Mouse (Mus musculus) embryonic stem cell, embryonic (primary cell): ENCODE measurements around the gene Kcnq1.

Experiments used
- CTCF ChIA-PET, 4 experiments: fragments of 300-600 bp in 2 of 4; fragments of 350-600 bp in 2 of 4; sonication (Branson Sonifier 250); formaldehyde crosslinking; loops; one replicate each; lab custom pipeline; 2022; ENCODE audit warnings: inconsistent platforms in 2 of 4; lab: Charles Lee
- POLR2A ChIA-PET, 4 experiments: fragments of 300-600 bp in 2 of 4; fragments of 350-600 bp in 2 of 4; sonication (Branson Sonifier 250); formaldehyde crosslinking; loops; one replicate each; lab custom pipeline; 2022; ENCODE audit warnings: antibody characterized with exemption in 4 of 4, inconsistent platforms in 1 of 4; lab: Charles Lee

The Kcnq1 gene

DNA sequence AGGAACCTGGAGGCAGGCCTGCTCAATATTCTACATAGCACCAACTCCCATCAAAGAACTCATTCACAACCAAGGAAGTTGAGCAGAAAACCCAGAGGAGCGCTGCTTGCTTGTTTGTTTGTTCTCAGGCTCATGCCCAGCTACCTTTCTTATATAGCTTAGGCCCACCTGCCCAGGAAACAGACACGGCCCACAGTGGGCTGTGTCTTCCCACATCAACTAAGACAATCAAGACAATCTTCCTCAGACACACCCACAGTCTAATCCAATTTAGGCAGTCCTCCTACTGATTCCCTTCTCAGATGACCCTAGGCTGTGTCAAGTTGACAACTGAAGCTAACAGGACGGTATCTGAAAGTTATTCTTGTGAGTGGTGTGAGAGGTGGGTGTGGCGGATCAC, at the start of gene Kcnq1:
Gene Kcnq1, plus strand, starts transcription at position 301 of the 400 bp plus-strand sequence.
- CTCF ChIA-PET = interaction anchor here (0.7 to 2.3 kb wide), 10 partner anchors 11 to 360 kb away, joined by 3 to 6 read pairs (median 4); partner anchors contain the start of gene Trpm5 (in 2 of the 4)
- POLR2A ChIA-PET = interaction anchor here in 3 of 4 experiments (0.6 to 1.6 kb wide), 5 partner anchors 11 to 721 kb away, joined by 3 to 5 read pairs (median 3); no protein-coding TSS in a partner anchor

DNA sequence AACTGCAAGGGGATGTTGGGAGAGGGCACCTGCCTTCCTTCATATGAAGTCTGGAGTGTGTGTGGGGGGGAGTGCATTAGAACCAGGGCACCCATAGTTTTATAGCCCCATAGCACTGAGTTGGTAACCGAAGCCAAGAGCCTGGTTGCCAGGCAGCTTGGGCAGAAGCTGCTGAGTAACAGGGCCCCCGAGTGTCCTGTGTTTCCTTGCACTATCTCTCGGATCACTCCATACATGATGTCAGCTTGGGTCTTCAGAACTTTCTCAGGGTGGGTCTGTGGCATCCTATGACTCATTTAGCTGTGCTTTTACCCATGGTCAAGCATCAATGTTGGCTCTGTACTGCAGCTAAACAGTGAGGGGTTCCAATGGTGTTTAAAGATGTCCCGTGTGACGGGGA, 49.1 kb upstream of the Kcnq1 start:
- CTCF ChIA-PET = interaction anchor here in 2 of 4 experiments (1.3 to 2.3 kb wide), 2 partner anchors 16 to 49 kb away, joined by 3 to 6 read pairs; no protein-coding TSS in a partner anchor
- POLR2A ChIA-PET = interaction anchor here in 3 of 4 experiments (0.6 to 26.3 kb wide), 12 partner anchors 10 to 1355 kb away, joined by 3 to 600 read pairs (median 12); partner anchors contain the start of genes Tssc4 (in 3 of the 3) and Tspan32 (in 2 of the 3)

DNA sequence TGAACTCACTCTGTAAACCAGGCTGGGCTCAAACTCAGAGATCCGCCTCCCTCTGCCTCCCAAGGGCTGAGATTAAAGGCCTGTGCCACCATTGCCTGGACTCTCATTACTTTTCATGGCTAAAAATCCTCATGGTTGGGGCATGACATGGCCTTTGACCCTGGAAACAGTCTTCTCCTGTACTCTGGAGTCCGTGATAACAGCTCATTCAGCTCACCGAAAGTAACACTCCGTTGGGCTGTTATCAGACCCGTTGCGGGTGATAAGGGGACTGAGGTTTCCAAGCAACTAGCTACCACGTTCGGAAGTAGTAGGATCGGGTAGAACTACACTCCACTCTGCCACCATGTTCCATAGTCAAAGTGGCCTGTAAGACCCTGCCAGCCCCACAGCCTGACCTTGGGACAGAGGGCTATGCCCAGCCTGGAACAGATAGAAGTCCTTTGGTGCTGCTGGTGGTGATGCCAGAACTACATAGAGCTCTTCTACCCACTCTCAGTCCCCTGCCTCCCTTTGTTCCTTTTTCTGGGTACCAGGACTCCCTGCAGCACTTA, 48.4 kb upstream of the Kcnq1 start:
- POLR2A ChIA-PET = interaction anchor here in 3 of 4 experiments (0.9 to 26.3 kb wide), 11 partner anchors 4 to 679 kb away, joined by 3 to 600 read pairs (median 164); partner anchors contain the start of genes Tssc4 (in 3 of the 3), Tspan32 (in 2 of the 3) and Cd81 (in 1 of the 3)
- CTCF ChIA-PET = interaction anchor here in 2 of 4 experiments (0.6 to 1.3 kb wide), 4 partner anchors 12 to 50 kb away, joined by 3 read pairs; partner anchors contain the start of gene Tssc4 (in 1 of the 2)

DNA sequence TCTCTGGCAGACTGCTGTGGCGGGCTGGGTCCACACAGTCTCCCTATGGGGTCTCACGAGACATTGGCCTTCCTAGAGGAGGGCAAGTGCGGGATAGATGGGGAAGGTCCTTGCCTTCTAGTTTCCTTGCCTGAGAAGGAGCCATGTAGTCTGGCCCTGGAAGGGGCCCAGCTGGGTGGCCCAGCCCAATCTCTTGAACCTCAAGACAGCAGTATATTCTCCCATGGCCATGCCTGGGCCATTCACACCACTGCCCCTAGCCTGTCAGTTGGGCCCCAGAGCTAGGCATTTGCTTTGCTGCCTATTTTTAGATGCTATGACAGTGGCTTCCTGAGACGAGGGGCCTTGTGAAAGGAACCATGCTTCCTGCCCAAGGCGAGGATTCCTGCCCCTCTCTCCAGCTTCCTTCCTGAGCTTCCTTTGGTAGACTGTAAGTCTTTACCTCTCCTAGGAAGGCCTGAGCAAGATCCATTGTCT, 47.9 kb upstream of the Kcnq1 start:
- ChIA-PET POLR2A (interaction anchor here in 3 of 4 experiments (0.9 to 26.3 kb wide), 14 partner anchors 4 to 680 kb away, joined by 3 to 600 read pairs (median 12); partner anchors contain the start of genes Tssc4 (in 3 of the 3), Tspan32 (in 2 of the 3) and Cd81 (in 1 of the 3)), CTCF (interaction anchor here in 2 of 4 experiments (1.1 to 1.3 kb wide), 3 partner anchors 11 to 50 kb away, joined by 3 to 4 read pairs (median 3); partner anchors contain the start of gene Tssc4 (in 1 of the 2))

DNA sequence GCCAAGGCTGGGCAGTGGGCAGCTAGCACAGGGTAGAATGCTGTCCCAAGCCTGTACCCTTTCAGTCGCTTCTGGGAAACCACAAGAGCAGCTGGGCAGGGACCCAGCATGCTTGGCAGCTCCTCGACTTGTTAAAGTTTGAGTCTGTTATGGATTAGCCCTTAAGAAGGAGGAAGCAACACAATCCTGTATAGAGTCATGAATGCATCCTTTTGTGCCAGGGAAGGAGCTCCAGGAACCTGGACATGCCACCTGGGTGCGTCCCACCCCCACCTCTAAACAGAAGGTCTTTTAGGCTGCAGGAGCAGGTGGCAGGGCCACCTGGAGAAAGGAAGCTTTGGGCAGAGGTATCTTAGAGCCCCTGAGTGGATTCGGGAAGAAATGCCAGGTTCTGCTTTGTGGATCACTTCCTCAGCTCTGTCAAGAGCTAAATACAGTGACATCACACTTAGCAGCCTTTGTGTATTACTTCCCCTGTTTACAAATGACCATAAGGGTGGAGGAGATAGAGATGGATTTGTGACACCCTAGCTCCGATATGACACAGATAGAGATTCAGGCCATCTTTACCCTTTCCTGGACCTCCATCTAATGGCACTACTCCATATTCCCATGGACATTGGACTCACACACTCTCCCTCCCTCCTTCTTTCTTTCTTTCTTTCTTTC, 46.8 kb upstream of the Kcnq1 start:
- ChIA-PET CTCF (interaction anchor here in 3 of 4 experiments (0.6 to 1.3 kb wide), 4 partner anchors 14 to 417 kb away, joined by 3 to 4 read pairs (median 4); no protein-coding TSS in a partner anchor), POLR2A (interaction anchor here in 3 of 4 experiments (0.9 to 26.3 kb wide), 17 partner anchors 5 to 487 kb away, joined by 3 to 600 read pairs (median 6); partner anchors contain the start of genes Tssc4 (in 3 of the 3), Tspan32 (in 2 of the 3) and Cd81 (in 1 of the 3))

DNA sequence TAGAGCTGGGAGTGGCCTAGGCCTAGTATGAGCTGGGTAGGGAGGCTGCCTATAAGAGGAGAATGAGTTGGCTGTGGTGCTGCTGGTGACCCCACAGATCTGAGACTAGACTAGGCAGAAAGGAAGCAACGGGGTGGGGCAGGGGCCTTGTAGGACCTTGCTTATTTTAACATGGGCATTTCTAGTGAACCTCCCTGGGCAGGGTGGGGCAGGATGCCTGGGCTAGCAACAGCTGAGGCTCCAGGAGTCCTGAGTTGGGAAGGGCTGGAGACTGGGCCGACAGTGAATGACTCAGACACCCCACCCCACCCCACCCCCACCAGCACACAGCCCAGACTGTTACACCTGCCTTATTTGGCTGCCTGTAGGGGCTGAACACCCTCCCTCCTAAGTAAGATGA, 43.5 kb upstream of the Kcnq1 start:
- CTCF ChIA-PET = interaction anchor here in 3 of 4 experiments (0.8 to 2.2 kb wide), 7 partner anchors 9 to 440 kb away, joined by 3 to 8 read pairs (median 3); no protein-coding TSS in a partner anchor
- POLR2A ChIA-PET = interaction anchor here in 3 of 4 experiments (0.6 to 26.3 kb wide), 17 partner anchors 4 to 1795 kb away, joined by 3 to 600 read pairs (median 4); partner anchors contain the start of genes Cd81 (in 3 of the 3), Tspan32 (in 2 of the 3) and Tssc4 (in 1 of the 3)

DNA sequence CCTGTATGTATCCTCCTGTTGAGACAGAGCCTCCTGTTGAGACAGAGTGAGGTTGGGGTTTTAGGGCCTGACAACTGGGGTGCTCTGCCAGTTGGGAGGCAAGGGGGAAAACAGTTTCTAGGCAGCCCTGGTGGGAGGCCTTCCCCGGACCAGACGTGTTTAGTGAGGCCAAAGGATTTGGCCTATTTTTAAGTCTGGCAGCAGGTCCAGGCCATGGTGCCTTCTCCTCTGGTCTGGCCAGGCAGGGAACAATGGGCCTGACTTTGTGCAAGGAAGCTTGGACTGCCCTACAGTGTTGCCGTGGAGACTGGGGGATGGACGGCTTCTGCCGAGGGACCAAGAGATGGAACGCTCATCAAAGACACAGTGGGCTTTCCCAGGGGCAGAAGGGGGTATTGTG, 41.9 kb upstream of the Kcnq1 start:
- CTCF ChIA-PET = interaction anchor here in 2 of 4 experiments (1.0 to 2.2 kb wide), 2 partner anchors 9 kb away, joined by 3 to 8 read pairs; no protein-coding TSS in a partner anchor

DNA sequence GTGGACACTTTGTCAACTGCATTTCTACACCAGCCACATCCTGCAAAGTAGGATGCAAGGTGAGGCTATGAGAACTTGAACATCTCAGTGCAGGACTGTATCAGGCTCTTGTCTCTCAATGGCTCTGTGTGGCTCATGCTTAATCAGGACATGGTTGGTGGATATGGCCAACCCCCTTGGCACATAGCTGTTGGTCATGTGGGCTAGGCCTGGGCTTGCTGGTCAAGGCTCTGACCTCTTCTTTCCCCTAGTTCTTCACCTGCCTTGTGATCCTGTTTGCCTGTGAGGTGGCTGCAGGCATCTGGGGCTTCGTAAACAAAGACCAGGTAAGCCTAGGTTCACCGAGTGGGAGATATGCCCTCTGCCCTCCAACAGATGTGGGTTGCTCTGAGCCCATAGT, 40.5 kb upstream of the Kcnq1 start:
- ChIA-PET POLR2A (interaction anchor here in 3 of 4 experiments (0.7 to 26.3 kb wide), 7 partner anchors 8 to 58 kb away, joined by 3 to 600 read pairs (median 164); partner anchors contain the start of genes Cd81 (in 3 of the 3) and Tspan32 (in 2 of the 3)), CTCF (interaction anchor here in 1 of 4 experiments (1.1 to 3.8 kb wide), 2 partner anchors 16 to 58 kb away, joined by 3 to 18 read pairs; no protein-coding TSS in a partner anchor)

More for the DNA sequence above, 41.9 kb upstream of the Kcnq1 start:
- POLR2A ChIA-PET = interaction anchor here in 3 of 4 experiments (1.3 to 26.3 kb wide), 7 partner anchors 9 to 57 kb away, joined by 3 to 600 read pairs (median 164); partner anchors contain the start of genes Cd81 (in 3 of the 3) and Tspan32 (in 2 of the 3)

DNA sequence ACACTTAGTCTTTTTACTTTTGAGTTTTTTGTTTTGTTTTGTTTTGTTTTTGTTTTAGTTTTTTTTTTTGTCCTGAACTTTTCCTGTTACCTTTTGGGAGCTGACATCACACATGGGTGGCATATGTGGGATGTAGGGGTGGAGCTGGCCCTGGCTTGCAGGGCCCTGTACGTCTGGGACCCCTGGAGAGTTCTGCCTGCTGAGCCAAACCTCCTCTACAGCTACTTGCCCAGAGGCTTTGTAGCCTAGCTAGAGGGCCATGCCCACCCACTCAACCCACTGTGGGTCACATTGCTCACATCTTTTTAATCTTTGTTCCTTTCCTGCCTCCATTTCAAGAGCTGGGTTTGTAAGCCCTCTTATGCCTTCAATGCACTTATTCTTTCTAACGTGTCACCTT, 38.7 kb upstream of the Kcnq1 start:
- CTCF ChIA-PET = interaction anchor here in 3 of 4 experiments (0.6 to 3.8 kb wide), 5 partner anchors 14 to 1168 kb away, joined by 3 to 18 read pairs (median 3); no protein-coding TSS in a partner anchor

DNA sequence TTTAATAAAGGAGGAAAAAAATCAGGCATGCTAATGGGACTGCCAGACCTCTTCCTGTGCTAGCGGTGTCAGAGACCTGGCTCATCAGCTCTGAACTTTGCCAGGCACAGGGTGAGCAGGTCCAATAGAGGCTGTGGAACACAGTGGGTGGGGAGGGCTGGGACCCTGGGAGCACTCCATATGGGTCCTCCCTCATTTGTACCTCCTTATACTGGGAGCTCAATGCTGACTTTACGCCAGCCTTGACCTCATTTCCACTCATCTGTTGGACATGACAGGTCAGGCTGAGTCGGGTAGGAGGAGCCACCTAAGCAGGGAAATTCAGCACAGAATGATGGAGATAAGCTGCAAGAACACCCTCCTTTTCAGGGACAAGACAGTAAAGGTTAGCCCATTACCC, 38.3 kb upstream of the Kcnq1 start:
- POLR2A ChIA-PET = interaction anchor here (0.6 to 26.3 kb wide), 20 partner anchors 13 to 924 kb away, joined by 3 to 600 read pairs (median 7); partner anchors contain the start of genes Cd81 (in 4 of the 4), Tspan32 (in 2 of the 4), Cdkn1c (in 1 of the 4) and Ctsd (in 1 of the 4)

More for the DNA sequence above, 38.7 kb upstream of the Kcnq1 start:
- POLR2A ChIA-PET = interaction anchor here (0.6 to 26.3 kb wide), 15 partner anchors 12 to 924 kb away, joined by 3 to 600 read pairs (median 21); partner anchors contain the start of genes Cd81 (in 4 of the 4) and Tspan32 (in 2 of the 4)

DNA sequence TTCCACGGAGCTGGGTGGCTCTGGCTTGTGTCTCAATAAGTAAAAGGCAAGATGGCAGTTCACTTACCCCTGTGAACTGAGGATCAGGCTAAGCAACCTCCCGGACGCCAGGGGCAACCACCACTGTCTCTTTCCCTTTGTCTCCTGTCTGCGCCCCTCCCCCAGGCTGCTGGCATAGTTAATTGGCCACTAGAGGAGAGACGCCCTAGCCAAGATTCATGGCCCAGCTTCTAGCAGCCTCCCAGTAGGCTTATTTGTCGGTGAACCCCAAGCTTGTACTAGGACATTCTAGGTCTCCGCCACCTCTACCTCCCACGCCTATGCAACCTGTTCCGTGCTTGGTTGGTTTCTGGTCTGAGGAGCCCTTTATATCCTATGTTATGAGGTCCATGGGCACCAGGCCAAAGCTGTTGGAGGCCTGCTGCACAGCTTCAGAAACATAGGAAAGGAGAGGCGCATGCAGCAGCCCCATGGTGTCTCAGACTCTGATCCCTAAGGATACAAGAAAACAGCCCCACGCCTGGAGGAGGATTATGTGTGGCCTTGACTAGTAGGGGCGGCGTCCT, 37.8 kb upstream of the Kcnq1 start:
- ChIA-PET CTCF (interaction anchor here in 3 of 4 experiments (0.6 to 3.8 kb wide), 10 partner anchors 15 to 398 kb away, joined by 3 to 18 read pairs (median 3); partner anchors contain the start of gene Cd81 (in 1 of the 3)), POLR2A (interaction anchor here (0.7 to 26.3 kb wide), 22 partner anchors 13 to 680 kb away, joined by 3 to 600 read pairs (median 6); partner anchors contain the start of genes Cd81 (in 4 of the 4), Tspan32 (in 2 of the 4), Cdkn1c (in 1 of the 4) and Ctsd (in 1 of the 4))

More for the DNA sequence above, 38.3 kb upstream of the Kcnq1 start:
- CTCF ChIA-PET = interaction anchor here in 3 of 4 experiments (0.6 to 3.8 kb wide), 7 partner anchors 15 to 1167 kb away, joined by 3 to 18 read pairs (median 3); no protein-coding TSS in a partner anchor

DNA sequence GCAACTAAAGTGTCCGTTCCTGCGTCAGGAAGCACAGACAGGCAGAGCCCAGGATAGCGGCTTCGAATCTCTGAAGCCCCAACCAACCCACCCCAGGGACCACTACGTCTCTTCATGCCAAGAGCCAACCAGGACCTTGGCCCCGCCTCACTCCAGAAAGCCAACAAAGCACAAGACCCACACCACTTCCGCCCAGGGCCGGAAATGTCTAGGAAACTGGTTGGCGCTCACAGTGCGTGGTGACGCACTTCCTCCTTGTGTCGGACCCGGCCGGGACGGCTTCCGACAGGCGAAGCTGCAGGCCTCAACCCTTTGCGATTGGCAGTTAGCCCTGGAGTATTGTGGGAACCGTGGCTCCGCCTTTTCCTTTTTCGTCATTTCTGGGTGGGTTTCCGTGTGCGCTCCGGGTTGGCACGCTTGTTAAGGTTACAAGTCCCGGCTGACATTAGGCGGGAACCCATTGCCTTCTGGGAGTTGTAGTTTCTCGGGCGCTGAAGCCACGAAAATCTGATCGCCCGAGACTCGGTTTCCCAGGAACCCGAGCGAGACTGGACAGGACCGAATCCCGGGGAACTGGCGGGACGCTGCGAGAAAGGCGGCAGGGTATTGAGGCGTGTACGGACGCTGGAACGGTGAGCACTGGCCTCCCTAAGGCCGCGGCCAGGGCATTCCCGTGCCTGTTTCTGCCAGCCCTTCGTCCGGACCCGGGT, 37.1 kb upstream of the Kcnq1 start, which contains the start of gene Tssc4:
Gene Tssc4, plus strand, starts transcription at position 368 of the 710 bp plus-strand sequence.
- ChIA-PET CTCF (interaction anchor here in 3 of 4 experiments (0.6 to 3.8 kb wide), 10 partner anchors 11 to 397 kb away, joined by 3 to 18 read pairs (median 3); partner anchors contain the start of gene Cd81 (in 1 of the 3)), POLR2A (interaction anchor here (0.5 to 26.3 kb wide), 29 partner anchors 9 to 681 kb away, joined by 3 to 600 read pairs (median 6); partner anchors contain the start of genes Cd81 (in 4 of the 4), Tspan32 (in 2 of the 4), Cdkn1c (in 1 of the 4) and Ctsd (in 1 of the 4))

DNA sequence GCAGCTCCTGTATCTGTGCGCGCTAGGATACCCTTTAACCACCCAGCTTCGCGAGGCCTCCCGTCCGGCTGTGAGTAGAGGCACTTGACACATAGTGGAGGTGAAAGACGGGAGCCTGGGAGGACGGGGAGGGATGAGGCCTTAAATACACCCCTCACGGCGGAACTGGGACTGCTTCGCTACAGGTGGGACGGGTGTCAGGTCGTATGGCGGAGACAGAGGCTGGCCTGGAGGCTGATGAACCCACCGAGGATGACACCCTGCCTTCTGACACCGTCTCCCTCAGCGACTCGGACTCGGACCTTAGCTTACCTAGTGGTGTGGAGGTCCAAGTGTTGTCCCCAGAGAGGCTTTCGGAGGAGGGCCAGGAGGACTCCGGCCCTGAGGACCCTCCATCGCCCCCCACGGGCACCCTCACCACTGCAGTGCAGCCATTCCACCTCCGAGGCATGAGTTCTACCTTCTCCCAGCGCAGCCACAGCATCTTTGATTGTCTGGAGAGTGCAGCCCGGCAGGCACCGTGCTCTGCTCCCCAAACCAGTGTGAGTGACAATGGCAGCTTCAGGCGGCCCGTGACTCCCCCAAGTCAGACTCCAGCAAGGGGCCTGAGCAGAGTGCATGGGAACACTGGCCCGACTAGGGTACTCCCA, 36.3 kb upstream of the Kcnq1 start:
- POLR2A ChIA-PET = interaction anchor here (0.6 to 26.3 kb wide), 22 partner anchors 12 to 227 kb away, joined by 3 to 600 read pairs (median 6); partner anchors contain the start of genes Cd81 (in 4 of the 4) and Tspan32 (in 2 of the 4)

DNA sequence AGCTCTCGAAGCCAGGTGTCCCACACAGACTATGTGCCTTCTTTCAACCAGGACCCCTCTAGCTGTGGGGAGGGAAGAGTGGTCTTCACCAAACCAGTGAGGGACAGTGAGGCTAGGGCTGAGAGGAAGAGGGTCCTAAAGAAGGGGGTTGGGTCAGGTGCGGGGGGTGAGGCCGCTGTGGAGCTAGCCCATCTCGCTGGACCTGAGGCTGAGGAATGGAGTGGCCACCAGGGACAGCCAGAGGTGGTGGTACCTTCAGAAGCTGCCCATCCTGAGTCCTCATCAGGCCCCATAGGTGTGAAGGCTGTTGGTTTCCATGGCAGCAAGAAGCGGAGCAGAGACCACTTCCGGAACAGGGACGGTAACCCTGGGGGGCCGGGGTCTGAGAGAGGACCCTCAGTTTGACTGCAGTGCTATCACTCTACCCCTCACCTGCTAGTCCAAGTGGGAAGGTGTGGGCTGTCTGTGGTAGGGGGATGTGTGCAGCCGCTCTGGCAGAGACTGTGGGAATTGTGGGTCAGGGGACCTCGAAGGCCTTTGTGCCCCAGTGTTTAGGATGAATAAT, 35.6 kb upstream of the Kcnq1 start:
- POLR2A ChIA-PET = interaction anchor here in 3 of 4 experiments (0.6 to 26.3 kb wide), 15 partner anchors 11 to 226 kb away, joined by 3 to 600 read pairs (median 21); partner anchors contain the start of genes Cd81 (in 3 of the 3) and Tspan32 (in 2 of the 3)
- CTCF ChIA-PET = interaction anchor here in 2 of 4 experiments (0.6 to 2.0 kb wide), 4 partner anchors 8 to 396 kb away, joined by 3 to 5 read pairs (median 4); no protein-coding TSS in a partner anchor

More for the DNA sequence above, 36.3 kb upstream of the Kcnq1 start:
- CTCF ChIA-PET = interaction anchor here in 2 of 4 experiments (0.7 to 3.8 kb wide), 5 partner anchors 9 to 396 kb away, joined by 3 to 18 read pairs (median 4); no protein-coding TSS in a partner anchor
